Mouse (Mus musculus): ENCODE measurements around the gene Zfp335. TPM values are rescaled to one million over a fixed set of nuclear protein-coding genes. Genes with fewer than 3 reads are reported as not detected.

Gene Zfp335
- total RNA-seq, 2 experiments from 2014 or later: 11.5 to 12.2 TPM

DNA sequence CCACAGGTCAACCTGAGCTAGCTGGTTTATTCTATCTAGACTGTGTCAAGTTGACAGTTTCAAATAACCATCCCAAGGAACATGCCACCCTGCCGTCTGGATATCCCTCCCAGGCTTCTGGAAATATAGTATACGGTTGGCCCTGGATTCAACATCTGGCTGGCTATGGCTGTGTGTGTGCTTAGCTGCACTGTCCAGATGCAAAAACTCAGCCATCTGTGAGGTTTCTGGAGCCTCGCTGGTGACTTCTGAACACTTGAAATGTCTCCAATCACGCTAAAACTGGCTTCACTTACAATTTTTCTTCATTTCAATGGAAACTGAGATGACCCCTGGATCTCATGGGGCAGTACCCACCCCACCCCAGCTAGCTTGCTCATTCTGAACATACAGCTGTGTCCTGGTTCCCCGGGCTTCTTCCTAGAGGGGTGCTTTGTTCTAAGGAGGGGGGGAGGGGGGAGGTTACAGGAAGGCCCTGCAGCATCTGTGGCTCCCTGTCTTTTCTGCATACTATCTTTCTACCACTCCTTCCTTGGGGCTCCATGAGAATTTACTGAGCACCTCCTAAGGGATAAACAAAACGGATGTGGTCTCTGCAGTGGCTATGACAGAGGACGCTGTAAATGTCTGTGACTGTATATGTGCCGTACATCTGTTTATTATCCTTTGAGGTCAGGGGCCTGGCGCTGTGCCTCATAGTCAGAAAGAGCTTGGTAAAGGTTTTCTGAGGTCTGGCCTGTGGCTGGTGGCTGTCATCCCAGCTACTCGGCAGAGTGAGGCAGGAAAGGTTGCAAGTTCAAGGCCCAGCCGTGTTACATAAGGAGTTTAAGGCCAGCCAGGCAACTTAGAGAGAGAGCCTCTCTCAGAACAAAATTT is 19.4 kb upstream of the Zfp335 start:
- peak; percentile 41 to 45 for DNase-seq
- intact Hi-C loops (cut with DNase I): no loop called here

DNA sequence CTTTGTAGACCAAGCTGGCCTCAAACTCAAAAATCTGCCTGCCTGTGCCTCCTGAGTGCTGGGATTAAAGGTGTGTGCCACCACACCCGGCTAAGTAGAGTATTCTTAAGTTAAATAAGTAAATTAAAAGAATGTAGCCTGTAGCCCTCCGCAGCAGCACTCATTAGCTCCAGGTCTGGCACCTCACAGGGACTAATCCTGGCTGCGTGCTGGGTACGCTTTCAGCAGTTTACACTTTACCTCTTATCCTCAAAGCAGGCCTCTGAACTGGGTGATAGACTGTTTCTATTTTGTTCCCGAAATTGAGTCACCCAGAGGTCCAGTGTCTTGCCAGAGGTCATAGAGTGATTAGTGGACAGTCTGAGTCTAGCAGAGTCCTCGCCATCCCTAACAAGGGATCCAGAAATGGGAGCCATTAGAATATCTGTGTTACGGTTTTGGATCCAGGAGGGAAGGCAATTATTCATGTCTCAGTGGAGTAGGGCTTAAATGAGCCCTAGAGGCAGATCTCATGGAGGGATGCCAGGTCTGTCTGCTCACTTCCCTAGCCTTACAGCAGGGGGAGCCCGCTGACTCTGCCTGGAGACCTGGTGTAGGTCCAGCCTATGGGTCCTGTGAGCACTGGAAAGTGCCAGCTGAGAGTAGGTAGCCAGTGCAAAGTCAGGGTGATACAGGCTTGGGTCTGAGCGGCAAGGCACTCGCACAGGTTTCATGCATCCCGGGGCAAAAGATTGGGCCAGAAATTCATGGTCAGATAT is 12.7 kb upstream of the Zfp335 start:
- intact Hi-C loops (cut with DNase I): loop anchor here (2.0 kb wide), 1 partner anchor 109 kb away; no protein-coding TSS in a partner anchor
- DNase-seq: peak; percentile 94 to 95

DNA sequence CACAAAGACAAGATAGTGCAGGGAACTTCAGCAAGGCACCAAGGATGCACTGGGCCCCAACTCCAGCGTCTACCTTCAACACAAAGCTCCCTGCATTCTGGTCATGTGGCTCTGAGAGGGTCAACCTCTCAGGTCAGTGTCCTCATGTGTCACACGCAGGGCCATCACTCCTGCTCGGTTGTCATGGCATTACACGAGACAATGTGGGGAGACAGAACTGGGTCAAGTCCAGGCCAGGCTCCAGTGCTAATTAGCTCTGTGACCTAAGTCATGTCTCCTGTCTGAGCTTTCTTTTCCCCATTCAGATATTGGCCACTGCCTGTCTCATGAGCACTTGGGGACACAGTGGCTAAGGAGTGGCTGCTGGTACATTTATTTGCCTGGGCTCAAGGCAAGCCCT is 11.7 kb upstream of the Zfp335 start:
- intact Hi-C loops (cut with DNase I): no loop called here
- no peak for DNase-seq

DNA sequence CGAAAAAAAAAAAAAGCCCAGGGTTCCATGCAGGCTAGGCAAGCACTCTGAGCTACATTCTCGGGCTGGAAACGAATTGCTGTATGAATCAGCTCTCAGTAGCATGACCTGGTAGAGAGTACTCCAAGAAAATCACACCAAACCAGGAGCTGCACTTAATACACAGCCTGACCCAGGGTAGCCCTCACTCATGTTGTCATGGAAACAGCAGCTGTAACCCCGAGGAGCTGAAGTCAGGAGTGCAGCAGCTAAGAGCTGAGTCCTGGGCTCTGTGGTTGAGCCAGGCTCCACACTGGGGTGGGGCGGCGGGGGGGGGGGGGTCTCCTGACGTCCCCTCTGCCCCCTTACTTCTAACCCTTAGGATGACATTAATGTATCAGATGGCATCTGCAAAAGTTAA is 10.4 kb upstream of the Zfp335 start:
- DNase-seq: no peak
- intact Hi-C loops (cut with DNase I): no loop called here

DNA sequence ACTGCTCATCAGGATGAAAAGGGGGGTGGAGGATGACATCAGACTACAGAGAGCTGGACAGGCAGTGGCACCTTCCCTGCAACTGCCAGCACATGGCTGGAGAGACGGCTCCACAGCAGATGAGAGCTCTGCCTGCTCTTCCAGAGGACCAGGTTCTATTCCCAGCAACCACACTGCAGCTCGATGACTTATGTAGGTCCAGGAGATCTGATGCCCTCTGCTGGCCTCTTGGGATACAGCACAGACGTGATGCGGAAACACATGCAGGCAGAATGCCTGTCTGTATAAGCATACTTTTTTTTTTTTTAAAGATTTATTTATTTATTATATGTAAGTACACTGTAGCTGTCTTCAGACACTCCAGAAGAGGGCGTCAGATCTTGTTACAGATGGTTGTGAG is 6.8 kb upstream of the Zfp335 start:
- no peak for DNase-seq
- intact Hi-C loops (cut with DNase I): no loop called here

DNA sequence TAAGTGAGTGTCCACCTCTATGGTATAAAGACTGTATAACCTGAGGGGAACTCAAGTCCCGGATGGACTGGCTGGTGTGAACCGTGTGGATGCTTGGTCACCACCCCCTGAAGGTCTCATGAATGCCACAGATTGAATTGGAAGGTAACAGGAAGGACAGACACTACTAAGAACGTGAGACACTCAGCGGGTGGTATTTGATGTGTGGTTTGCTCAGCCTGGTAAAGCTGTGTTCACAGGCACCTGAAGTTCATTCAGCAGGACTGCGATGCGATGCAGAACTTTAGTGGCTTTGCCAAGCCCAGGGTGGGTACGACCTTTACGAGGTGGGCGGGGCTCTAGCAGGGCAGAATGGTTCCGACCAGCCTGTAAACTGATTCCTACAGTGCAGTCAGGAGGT is 5.8 kb upstream of the Zfp335 start:
- intact Hi-C loops (cut with DNase I): no loop called here
- no peak for DNase-seq

DNA sequence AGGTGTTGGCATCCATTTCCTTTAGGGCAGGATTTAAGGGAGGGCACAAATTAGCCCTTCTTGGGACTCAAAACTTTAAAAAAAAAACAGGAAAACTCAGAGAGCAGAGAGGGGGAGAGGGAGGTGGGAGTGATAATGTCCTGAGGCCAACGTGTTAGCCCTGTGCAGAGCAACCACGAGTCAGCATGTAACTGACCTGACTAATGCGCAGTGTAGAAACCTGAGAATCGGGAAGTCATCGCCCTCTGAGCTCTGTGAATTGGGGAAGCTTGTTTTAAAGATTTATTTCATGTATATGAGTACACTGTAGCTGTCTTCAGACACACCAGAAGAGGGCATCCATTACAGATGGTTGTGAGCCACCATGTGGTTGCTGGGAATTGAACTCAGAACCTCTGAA is 5.3 kb upstream of the Zfp335 start:
- no peak for DNase-seq
- intact Hi-C loops (cut with DNase I): no loop called here

DNA sequence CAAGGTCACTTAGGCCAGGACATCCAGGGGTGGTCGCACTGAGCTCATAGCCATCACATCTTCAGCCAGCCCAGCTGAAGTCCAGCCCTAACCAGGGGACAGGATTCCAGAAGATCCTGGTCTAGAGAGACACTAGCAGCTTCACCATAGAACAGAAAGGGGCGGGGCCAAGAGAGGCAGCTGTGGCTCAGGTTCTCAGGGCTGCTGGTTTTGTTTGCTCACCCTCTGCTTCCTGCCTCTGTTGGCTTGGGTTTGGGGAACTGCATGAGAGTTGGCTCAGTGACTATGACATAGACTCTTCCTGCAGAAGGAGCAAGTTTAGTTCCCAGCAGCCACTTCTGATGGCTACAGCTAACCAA is 1.9 kb upstream of the Zfp335 start:
- DNase-seq: peak; percentile 62
- intact Hi-C loops (cut with DNase I): no loop called here

DNA sequence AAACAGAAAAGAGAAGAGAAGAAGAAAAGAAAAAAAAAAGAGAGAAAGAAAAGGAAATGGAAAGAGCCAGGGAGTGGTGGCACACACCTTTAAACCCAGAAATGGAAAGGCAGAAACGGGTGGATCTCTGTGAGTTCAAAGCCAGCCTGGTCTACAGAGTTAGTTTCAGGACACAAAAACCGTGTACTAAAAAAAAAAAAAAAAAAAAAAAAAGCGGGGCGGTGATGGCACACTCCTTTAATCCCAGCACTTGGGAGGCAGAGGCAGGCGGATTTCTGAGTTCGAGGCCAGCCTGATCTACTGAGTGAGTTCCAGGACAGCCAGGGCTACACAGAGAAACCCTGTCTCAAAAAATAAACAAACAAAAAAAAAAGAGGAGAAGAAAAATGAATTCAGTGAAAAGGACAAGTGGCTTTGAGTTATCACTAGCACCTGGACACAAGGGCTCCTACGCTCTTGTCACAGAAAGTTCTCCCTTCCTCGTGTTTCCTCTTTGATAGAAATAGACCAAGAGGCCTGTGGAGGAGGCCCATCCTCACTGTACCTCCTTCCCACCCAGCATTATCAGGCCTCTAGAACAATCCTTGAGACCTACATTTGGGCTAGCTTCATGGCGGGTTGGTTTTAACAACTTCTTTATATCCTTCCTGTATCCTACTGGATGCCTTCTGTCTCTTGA is 1.3 kb upstream of the Zfp335 start:
- no peak for DNase-seq
- intact Hi-C loops (cut with DNase I): no loop called here

DNA sequence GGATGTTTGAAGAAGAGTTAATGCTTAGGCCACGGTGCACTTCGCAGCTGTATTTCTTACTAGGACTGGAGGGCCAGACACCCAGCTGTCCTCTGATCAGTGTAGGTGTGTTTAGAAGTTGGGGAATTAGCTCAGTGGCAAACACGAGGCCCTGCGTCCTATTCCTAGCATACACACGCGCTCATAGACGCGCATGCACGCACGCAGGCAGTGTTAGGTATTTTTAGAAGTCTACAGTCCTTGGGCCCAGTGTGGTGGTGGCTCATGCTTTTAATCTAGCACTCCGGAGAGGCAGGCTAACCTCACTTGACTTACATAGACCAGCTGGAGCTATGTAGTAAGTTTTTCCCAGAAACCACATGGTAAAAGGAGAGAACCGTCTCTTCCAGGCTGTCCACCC is 594 bp upstream of the Zfp335 start:
- intact Hi-C loops (cut with DNase I): no loop called here
- DNase-seq: peak in 1 of 2 experiments; percentile 80

DNA sequence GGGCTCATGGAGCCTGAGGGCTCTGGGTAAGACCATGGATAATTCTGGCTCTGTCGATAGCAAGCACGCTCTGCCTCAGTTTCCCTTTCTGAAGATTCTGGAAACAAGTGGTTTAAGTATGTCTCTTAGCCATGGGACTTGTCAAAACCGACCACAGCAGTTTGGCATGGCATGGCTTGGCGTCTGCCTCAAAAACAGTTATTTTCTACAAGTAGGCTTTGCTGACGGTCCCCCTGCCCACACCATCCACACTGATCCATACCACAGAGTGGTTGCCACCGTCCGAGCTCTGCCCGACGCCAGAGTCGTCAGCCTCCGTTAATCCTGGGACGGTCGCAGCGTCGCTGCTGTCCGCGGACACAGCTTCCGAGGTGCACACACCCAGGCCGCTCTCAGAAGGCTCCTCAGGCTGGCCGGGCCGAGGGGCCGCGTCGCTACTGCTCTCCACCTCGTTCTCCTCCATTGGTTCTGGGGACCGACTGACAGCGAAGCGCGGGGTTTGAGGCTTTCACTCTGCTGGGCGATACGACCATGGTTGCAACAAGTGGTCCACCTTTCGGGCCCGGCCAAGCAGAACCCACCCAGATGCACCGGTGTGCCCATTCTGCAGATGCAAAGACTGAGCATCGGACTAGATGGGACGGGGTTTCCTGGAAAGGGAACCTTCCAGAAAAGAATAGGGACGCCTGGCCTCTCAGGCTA is 1.0 kb downstream of the Zfp335 start:
- intact Hi-C loops (cut with DNase I): loop anchor here (2.0 kb wide), 1 partner anchor 78 kb away; the partner anchor contains the start of genes Ctsa and Neurl2
- DNase-seq: peak in 1 of 2 experiments; percentile 38

DNA sequence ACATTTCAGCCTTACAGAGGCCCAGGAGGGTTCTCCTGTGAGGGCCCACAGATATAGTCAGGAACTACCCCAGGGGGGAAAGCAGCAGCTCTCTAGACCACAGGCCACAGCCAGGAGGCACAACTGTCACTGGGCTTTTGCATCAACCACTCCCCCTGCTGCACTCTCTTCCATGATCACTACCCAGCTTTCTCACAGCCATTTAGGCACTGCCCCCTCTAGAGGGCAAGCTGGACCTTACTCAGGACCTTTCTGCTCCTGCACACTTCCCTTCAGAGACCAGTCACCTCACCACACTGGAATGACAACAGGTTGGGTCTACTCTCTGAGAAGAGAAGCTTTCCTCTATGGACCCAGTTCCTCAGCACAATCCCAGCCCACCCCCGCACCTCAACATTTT is 2.0 kb downstream of the Zfp335 start:
- intact Hi-C loops (cut with DNase I): no loop called here
- peak; percentile 59 to 63 for DNase-seq

DNA sequence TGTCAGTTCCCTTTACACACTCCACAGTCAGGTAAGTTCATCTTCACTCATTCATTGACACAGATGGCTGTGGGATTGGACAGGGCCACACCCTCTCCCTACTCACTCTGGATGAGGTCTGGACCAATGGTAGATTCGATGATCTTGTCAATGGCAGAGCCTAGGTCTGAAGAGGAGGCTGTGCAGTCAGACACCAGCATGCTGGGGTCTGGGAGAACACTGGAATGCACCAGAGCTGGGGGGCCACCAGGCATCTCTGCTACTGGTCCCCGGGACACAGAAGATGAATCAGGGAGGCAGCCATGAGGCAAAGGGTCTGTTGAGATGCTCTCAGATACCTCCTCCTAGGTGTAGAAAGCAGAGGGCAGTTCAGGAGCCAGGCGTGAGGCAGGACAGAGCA is 2.5 kb downstream of the Zfp335 start:
- no peak for DNase-seq
- intact Hi-C loops (cut with DNase I): no loop called here

DNA sequence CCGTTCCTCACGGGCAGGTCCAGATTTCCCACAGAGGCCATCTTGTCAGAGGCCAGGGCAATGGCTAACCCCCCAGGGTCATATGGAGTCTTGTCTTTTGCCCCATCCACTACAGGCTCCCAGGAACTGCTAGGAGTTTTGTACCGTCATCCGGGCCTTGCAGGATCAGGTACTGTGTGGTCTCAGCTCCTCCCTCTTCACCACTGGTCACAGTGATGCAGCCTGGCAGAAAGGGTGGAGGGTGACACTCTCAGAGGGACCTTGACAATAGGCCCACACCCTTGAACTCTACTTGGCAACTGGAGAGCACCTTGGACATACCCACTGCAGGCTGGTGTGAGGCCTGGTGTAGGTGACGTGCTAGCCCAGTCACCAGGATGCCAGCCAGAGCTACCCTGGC is 3.5 kb downstream of the Zfp335 start:
- intact Hi-C loops (cut with DNase I): no loop called here
- no peak for DNase-seq

DNA sequence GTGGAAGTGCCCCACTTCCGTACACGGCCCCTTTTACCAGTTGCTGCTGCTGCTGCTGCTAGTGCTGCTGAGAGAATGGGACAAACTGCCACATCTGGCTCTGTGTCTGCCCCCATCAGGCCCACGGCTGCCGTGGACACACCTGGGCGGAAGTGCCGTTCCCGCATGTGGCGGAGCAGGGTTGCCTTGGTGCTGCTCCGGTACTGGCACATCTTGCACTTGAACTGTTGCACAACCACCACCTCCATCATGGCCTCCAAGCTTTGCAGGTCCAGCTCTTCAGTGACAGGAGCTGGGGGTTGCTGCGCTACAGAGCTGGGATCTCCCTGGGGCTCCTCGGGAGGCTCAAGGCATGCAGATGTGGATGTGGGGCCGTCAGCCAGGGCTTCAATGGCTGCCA is 4.0 kb downstream of the Zfp335 start:
- no peak for DNase-seq
- intact Hi-C loops (cut with DNase I): no loop called here

DNA sequence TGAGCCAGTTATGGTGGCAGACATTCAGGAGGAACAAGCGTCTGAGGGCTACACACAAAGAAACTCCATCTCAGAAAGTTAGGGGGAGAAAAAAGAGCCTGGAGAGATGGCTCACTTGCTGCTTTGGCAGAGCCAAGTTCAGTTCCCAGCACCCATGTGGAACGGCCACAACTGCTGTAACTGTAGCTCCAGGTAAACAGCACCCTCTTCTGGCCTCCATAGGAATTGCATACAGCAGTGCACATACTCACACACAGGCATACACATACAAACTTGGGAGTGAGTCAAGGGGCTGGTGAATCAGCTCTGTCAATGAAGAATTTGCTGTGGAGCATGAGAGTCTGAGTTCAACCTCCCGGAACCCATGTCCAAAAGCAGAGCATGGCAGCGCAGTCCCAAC is 5.5 kb downstream of the Zfp335 start:
- intact Hi-C loops (cut with DNase I): no loop called here
- no peak for DNase-seq

DNA sequence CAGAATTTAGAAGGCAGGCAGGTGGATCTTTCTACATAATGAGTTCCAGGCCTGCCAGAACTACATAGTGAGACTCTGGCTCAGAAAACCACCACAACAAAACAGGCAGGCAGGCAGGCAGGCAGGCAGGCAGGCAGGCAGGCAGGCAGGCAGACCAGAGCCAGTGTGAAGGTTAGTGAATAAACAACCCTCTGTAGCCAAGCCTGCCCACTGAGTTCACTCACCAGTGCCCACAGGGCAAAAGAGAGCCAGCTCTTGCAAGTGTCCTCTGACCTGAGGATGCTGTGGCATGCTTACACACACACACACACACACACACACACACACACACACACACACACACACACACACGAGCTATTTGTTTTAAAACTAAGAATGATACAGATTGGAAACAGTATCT is 8.1 kb downstream of the Zfp335 start:
- no peak for DNase-seq
- intact Hi-C loops (cut with DNase I): no loop called here

DNA sequence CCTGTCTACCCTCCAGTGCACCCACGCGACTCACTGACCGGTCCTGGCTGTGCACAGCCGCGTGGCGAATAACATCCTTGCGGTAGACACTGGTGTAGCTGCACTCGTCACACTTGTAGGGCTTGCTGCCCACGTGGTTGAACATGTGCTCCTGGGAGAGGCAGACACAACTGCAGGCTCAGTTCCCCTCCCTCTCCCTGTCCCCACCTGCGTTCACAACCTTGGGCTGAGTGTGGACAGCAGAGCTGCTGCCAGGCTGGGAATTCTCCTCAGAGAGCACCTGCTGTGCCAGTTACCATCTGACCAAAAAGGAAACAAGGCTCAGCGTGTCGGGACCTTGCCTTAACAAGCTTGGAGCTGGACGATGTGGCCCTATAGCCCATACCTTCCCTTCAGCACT is 10.2 kb downstream of the Zfp335 start:
- no peak for DNase-seq
- intact Hi-C loops (cut with DNase I): loop anchor here (2.0 kb wide), 1 partner anchor 19 kb away; no protein-coding TSS in a partner anchor

DNA sequence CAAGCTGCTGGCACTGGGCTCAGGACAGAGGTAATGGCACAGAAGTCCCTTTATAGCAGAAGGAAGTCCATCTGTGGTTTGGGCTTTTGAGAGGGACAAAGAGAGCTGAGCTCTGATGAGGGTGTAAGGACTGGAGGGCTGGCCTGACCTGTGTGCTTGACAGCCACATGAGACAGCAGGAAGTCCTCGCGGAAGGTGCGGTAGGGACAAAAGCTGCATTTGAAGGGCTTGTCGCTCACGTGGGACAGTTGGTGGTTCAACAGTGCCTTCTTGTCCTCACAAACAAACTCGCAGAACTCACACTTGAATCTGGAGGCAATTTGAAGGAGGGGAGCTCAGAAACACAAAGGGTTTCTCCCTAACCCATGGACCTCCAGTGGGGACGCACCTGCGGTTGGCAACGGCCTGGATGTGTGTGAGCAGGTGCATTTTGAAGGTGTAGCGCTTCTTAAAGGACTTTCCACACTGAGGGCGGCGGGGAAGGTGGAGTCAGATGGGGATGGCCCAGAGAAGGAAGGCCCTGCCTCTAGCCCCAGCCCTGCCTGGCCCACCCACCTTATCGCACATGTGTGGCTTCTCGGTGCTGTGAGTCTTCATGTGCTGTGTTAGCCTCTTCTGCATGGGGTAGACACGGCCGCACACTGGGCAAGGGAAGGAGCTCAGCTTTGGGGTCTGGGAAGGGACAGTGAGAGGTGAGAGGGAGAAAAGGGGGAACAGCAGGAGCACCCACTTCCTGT is 11.7 kb downstream of the Zfp335 start:
- no peak for DNase-seq
- intact Hi-C loops (cut with DNase I): loop anchor here (2.0 to 5.0 kb wide), 2 partner anchors 17 to 68 kb away; partner anchors contain the start of genes Ctsa and Neurl2

DNA sequence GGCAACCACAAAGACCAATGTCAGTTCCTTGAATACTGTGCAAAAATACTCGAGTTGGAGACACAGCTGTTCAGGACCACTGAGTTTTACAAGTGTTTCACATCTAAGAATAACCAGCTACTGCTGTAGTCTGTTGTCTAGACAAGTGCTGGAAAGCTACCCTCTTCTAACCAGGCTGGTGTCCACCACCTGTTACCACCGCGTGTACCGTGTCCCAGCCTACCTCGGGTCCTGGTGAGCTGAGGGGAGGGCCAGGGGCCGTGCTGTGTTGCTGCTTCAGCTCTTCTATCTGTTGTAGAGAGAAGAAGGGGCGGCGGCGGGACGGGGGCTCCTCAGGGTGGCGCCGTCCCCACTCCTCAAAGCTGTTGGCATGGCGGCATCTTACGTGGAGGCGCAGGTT is 12.5 kb downstream of the Zfp335 start:
- intact Hi-C loops (cut with DNase I): loop anchor here (5.0 kb wide), 1 partner anchor 67 kb away; the partner anchor contains the start of genes Ctsa and Neurl2

More for the DNA sequence above, 12.5 kb downstream of the Zfp335 start:
- DNase-seq: no peak

Measured in heart, postnatal 10 days (tissue).